Mouse (Mus musculus) kidney, adult 18-20 months (tissue): ENCODE data around the gene Hipk1.
A peak's percentile ranks its signal among the peaks of the same experiment; 100 is the strongest.

ENCODE experiments used
- DNase-seq: peaks from one replicate; pipeline ENCODE4 v3.0.0; 2021

Hipk1 gene

GRCm38 (mm10) chr3:103743208-103743607, 48.2 kb downstream of the Hipk1 start:
- no peak for DNase-seq

- no peak for DNase-seq
Measured at GRCm38 (mm10) chr3:103740342-103740741, 51.0 kb downstream of the Hipk1 start.

GRCm38 (mm10) chr3:103739329-103739728, 52.0 kb downstream of the Hipk1 start, which contains the start of gene Gm10964:
TSS of gene Gm10964 (plus strand) at chr3:103739366.
- DNase-seq, result no peak

GRCm38 (mm10) chr3:103737778-103738571, 53.4 kb downstream of the Hipk1 start, which contains the start of gene Olfml3:
TSS of gene Olfml3 (minus strand) at chr3:103738001.
- peak; percentile 85 for DNase-seq

GRCm38 (mm10) chr3:103737061-103737754, 54.2 kb downstream of the Hipk1 start:
- peak; percentile 46 for DNase-seq

- no peak for DNase-seq
Measured at GRCm38 (mm10) chr3:103735776-103736600, 55.4 kb downstream of the Hipk1 start.

- DNase-seq, result no peak
Measured at GRCm38 (mm10) chr3:103734696-103735519, 56.5 kb downstream of the Hipk1 start.

- no peak for DNase-seq
Measured at GRCm38 (mm10) chr3:103733799-103734695, 57.3 kb downstream of the Hipk1 start.

- DNase-seq, result no peak
Measured at GRCm38 (mm10) chr3:103733176-103733575, 58.2 kb downstream of the Hipk1 start.

GRCm38 (mm10) chr3:103732116-103732515, 59.2 kb downstream of the Hipk1 start:
- DNase-seq, result no peak

GRCm38 (mm10) chr3:103729850-103730249, 61.5 kb downstream of the Hipk1 start:
- DNase-seq, result no peak

GRCm38 (mm10) chr3:103727813-103728326, 63.5 kb downstream of the Hipk1 start:
- no peak for DNase-seq

GRCm38 (mm10) chr3:103726642-103727041, 64.7 kb downstream of the Hipk1 start:
- DNase-seq, result no peak

- DNase-seq, result no peak
Measured at GRCm38 (mm10) chr3:103724137-103724536, 67.2 kb downstream of the Hipk1 start.

- no peak for DNase-seq
Measured at GRCm38 (mm10) chr3:103718728-103719127, 72.6 kb downstream of the Hipk1 start.

GRCm38 (mm10) chr3:103716774-103717760, 74.3 kb downstream of the Hipk1 start:
- DNase-seq, result no peak

GRCm38 (mm10) chr3:103715762-103716693, 75.3 kb downstream of the Hipk1 start:
- no peak for DNase-seq

GRCm38 (mm10) chr3:103714942-103715341, 76.4 kb downstream of the Hipk1 start:
- no peak for DNase-seq
